Mouse (Mus musculus) B cell, adult 2 months (primary cell): ENCODE measurements at regions not wholly inside any gene's neighbourhood (a gene's known extent, or its start where the extent isn't known, plus 50 kb on each side); places are given as distances from the start of the nearest gene placed in this dataset.

Source experiments
- DNase-seq, 2 experiments: peaks; one replicate each; pipeline ENCODE4 v3.0.0; 2022

- DNase-seq = no peak
These were observed 144.5 kb upstream of the Tbx3 start for GRCm38 (mm10) chr5:119525960-119526359.

GRCm38 (mm10) chr5:119530009-119530408 lies 140.5 kb upstream of the Tbx3 start:
- no peak for DNase-seq

DNA sequence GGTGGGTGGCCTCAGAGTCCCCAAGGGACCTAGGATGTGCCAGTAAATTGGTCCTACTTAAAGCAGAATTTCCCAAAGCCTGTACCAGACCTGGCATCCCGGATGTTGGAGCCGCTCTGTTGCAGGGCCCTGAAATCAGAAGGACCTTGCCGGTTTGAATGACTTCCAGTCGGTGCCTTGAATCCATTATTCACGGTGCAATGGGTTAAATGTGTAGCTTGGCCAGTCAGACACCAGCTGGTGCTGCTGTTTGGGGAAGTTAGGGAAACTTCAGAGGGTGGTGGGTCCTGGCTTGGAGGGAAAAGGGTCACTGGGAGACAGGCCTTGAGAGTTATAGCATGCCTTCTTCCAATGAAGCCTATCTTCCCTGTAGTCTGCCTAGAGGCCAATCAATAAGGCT lies 135.5 kb upstream of the Tbx3 start:
- DNase-seq = no peak

GRCm38 (mm10) chr5:119542836-119543235 lies 127.6 kb upstream of the Tbx3 start:
- DNase-seq = no peak

GRCm38 (mm10) chr5:119543716-119544115 lies 126.8 kb upstream of the Tbx3 start:
- no peak for DNase-seq

- DNase-seq = no peak
These were observed 125.8 kb upstream of the Tbx3 start for GRCm38 (mm10) chr5:119544681-119545080.

DNA sequence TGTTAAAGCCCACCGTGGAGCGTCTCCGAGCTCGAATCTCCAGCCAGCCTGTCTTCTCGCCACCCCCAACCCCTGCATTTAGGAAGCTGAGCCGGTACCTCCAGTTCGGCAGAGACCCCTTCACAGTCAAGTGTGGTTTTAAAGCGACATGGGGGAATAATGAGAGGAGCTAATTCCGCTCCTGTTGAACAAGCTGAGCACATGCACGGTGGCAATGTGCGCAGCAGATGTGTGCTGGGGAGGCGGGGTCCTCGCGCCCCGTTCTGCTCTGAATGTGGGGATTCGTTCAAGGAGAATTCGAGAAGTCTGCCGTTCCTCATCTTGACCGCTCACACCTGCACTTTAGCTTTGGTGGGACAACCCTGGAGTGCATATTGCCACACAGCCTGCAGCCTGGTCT lies 123.4 kb upstream of the Tbx3 start:
- no peak for DNase-seq

DNA sequence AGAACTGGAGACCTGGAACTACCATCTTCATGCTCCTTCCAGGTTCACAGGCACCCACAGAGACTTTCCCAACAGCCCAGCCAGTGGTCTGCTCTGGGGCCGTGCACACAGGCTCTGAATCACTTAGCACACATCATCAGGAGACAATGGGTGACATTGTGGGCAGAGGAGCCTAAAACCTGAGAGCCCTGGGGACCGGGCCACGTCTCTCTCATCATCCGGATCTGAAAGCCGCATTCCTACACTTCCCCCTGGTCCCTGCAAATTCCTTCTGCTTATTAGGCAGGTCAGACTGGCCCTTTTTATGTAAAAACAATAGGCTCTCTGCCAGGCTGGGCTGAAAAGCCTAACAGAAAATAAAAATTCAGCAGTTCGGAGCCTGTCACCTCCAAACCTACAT lies 119.6 kb upstream of the Tbx3 start:
- no peak for DNase-seq

DNA sequence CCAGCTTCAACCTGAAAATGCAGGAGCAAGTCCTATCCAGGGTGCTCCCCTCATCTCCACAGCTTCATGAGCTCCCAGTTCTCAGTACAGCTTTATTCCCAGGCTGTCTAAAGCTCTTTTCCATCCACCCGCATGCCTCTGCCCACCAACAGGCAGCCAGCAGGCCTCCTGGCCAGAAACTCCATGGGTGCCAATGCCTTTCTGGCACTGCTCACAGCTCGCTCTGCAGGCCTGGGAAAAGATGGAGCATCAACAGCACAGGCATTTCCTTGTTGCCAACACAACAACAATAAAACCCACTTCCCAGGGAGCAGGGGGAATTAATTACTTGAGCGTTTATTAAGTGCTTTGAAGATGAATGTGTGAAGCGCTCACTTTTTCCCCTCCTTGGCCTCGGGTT lies 117.0 kb upstream of the Tbx3 start:
- DNase-seq = no peak

DNA sequence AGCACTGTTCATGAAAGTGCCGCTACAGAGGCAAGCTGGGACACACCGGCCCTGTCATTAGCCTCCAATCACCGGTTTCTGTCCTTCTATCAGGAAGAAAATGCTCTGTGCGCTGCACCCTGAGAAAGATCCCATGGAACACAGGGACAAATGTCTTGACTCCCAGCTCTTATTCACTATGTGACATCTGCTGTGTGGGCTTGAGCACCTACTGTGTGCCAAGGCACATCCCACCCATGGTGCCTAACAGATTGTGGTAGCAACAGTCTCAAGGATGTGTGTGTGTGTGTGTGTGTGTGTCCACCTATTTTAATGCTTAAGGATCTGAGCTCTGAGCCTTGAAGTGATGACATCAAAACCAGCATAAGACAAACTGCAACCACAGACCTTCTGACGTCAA lies 113.4 kb upstream of the Tbx3 start:
- DNase-seq = no peak

GRCm38 (mm10) chr5:119559696-119560095 lies 110.8 kb upstream of the Tbx3 start:
- DNase-seq = no peak

DNA sequence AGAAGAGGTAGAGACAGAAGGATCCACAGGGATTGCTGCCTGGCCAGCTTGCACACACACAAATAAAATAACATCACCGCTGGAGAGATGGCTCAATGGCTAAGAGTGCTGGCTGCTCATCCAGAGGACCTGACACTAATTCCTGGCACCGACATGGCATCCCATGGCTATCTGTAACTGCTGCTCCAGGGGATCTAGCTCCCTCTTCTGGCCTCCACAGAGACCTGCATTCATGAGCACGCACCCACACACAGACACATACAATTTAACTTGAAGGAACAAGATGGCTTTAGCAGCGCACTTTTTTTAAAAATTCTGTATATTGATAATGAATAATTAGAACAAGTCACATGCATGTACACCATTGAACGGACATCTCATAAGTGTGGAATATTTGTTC lies 110.1 kb upstream of the Tbx3 start:
- no peak for DNase-seq

DNA sequence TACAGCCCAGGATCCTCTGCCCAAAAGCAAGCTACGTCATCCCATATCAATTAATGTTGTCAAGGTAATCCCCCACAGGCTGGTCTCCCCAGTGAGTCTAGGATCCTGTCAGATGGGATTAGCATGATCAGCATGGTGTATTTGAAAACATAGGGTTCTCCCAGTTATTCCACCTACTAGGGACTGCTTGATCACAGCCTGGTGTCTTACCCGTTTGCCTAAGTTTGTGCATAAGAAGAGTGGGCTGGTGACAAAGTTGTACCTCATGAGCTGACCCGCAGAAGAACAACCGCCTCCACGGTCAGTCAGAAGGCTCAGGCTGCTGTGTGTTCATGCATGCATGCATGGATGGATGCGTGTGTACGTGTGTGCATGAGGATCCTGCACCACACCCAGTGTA lies 108.9 kb upstream of the Tbx3 start:
- DNase-seq = no peak

DNA sequence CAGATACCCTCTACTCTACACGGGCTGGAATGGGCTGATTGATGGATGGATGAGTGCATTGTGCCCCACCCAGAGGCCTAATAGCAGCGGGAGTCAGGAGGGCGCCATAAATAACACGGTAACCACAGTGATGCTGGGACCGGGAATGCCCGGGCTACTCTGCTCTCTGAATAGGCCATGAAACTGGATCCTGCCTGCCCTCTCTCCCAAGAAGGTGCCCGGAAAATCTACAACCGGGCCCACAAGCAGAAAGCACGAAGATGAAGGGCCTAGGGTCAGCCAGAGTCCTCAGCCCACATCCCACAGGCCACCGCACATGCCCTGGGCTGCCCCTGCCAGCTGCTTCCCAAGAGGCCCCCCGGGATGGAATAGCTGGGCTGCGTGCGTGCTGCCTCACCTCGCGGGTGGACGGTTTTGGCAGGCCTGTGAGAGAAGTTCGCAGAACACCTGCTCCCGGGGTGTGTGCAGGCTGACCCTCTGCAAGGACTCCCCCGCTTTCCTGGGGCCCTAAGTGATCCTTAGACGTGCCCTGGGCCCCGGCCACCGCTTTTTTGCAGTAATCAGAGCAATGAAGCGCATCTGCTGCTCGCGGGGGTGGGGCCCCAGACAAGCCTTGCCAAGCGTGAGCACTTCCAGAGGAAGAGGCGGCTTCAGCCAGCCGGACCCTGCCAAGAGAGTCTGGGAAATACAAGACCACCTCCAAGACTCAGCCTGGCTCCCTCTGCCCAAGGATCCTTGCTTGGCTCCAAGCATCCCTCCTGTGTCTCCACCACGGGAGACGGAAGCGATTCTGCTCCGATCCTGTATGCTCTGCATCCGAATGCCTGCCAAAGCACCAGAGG lies 106.7 kb upstream of the Tbx3 start:
- DNase-seq = no peak

DNA sequence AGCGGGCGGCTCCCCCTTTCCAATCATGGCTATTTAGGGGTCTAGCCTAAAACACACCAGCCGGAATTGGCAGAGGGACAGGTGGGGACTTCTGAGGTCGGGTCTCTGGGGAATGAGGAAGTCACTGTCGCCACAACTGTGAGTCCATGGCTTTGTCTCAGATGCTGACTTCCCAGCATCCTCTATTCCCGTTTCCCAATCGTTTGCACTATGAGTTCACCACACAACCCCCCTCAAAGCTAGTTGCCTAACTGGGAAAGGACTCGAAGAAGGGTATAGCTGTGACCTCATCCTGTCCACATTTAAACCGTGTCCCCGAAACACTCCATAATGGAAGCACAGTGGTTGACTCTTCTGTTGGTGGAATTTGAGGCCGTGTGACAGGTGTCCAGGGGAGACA lies 102.8 kb upstream of the Tbx3 start:
- no peak for DNase-seq

DNA sequence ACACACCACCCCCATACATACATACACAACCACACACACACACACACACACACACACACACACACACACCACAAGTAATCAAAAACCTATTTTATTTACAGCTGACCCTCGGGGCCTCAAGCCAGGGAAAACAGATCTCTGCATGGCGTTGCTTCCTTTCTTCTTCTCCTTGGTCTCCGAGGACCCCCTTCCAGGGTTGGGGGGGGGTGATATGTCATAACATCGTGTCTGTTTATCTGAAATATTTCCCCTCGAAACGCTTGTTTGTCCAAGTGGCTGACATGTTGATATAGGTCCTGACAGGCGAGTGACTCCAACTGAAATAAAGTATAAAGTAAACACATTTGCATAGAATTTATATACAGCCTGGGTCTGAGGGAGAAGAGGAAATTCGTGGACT lies 100.4 kb upstream of the Tbx3 start:
- DNase-seq = no peak

- no peak for DNase-seq
These were observed 98.8 kb upstream of the Tbx3 start for GRCm38 (mm10) chr5:119571644-119572043.

DNA sequence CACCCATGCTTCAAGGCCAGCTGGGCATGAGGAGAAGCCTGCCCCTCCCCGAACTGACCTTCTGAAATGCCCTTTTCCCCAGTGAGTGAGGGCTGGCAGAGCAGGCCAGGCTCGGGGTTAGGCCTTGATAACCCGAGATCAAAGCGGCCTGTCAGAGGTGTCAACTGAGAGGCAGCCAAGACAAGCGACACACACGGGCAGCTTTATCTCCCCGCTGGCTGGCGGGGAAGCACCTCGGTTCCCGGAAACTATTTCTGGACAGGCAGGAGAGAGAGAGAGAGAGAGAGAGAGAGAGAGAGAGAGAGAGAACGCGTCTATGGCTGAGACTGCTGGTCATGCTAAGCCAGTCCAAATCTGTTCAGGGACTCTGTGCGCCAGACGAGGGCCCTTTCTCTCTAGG lies 95.3 kb upstream of the Tbx3 start:
- DNase-seq = no peak

DNA sequence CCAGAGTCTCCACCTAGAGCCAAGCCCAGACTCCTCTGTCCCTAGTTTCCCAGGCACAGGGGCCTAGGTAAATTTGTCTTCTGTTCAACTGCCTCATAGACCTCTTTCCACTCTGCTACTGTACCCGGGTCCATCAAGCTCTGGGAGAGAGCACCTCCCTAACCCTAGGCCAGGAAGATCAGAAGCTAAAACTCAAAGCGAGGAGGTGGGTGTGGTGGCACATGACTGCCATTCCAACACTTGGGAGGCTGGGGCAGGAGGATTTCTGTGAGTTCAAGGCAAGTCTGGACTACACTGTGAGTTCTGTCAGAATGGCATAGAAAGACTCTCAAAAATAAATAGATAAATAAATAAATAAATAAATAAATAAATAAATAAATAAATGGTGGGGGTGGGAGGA lies 91.2 kb upstream of the Tbx3 start:
- DNase-seq = no peak

GRCm38 (mm10) chr5:119579806-119580205 lies 90.7 kb upstream of the Tbx3 start:
- DNase-seq = no peak

- no peak for DNase-seq
These were observed 90.1 kb upstream of the Tbx3 start for GRCm38 (mm10) chr5:119580395-119580794.

DNA sequence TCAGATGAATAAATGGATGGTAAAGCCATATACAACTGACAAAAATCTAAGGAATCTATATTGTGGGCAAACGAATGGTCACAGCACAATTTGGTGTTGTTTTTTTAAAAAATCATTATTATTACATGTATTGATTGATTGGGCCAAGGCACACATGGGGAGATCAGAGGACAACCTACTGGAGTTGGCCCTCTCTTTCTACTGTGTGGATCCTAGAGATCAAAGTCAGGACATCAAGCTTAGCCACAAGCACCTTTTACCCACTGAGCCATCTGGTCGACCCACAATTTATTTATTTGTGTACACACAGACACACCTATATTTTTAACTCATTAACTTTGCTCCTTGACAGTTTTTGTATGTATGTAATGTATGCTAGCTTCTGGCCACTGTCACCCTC lies 89.7 kb upstream of the Tbx3 start:
- no peak for DNase-seq

- DNase-seq = no peak
These were observed 86.1 kb upstream of the Tbx3 start for GRCm38 (mm10) chr5:119584389-119584788.

- no peak for DNase-seq
These were observed 85.6 kb upstream of the Tbx3 start for GRCm38 (mm10) chr5:119584914-119585313.

- no peak for DNase-seq
These were observed 83.9 kb upstream of the Tbx3 start for GRCm38 (mm10) chr5:119586391-119587058.
